Mouse (Mus musculus) kidney, adult 2 months (tissue): ENCODE measurements at regions not wholly inside any gene's neighbourhood (a gene's known extent, or its start where the extent isn't known, plus 50 kb on each side); places are given as distances from the start of the nearest gene placed in this dataset.

Experiments
- CTCF ChIP-seq: fragments of 200-500 bp; conservative IDR thresholded peaks from 2 replicates; pipeline ENCODE4 v1.5.1; 2011; ENCODE audit warnings: low read depth, mild to moderate bottlenecking, control low read depth, low read length, moderate library complexity, mixed read lengths; ENCODE audit not compliant: insufficient read depth, insufficient read length
- POLR2A ChIP-seq: fragments of 200-500 bp; IDR thresholded peaks from one replicate; pipeline ENCODE4 v1.6.1; 2011; ENCODE audit warnings: low read depth, low read length, control low read depth

DNA sequence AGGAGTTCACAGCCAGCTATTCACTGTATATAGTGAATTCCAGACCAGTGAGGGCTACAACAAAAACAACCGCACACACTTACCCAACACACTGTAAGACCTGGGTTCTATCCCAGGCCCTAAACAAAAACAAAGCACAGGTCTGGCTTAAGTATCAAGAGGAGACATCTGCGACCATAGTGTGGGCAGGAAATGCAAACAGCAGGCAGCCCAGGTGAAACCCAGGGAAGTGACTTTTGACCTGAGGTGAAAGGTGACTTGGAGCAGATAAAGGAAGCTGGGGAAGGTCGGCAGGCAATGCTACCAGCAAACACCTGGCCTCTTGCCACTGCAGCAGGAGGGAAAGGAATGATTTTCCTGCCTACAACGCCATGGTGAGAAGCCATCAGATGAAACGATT, 92.0 kb upstream of the Serbp1 start:
- TF ChIP-seq CTCF (no peak), POLR2A (no peak)
